Mouse (Mus musculus) right cerebral cortex, postnatal 36 days (tissue): Measurements from ENCODE around the gene Anp32e.
"Not testable (repeated sequence)": the region's sequence is repeated elsewhere in the genome, so short reads cannot be mapped to it uniquely, and the experiment has no call there.

Source experiments
- DNase-seq, 2 experiments: peaks; one replicate each; pipeline ENCODE4 v3.0.0; 2022; ENCODE audit warnings: low spot score in 2 of 2, mixed read lengths in 1 of 2

Anp32e gene

GRCm38 (mm10) chr3:95938835-95939234 is 9.8 kb downstream of the Anp32e start:
- no peak for DNase-seq

- DNase-seq = no peak
Observed at GRCm38 (mm10) chr3:95942749-95943148, 13.7 kb downstream of the Anp32e start.

- DNase-seq = no peak
Observed at GRCm38 (mm10) chr3:95943226-95943625, 14.2 kb downstream of the Anp32e start.

GRCm38 (mm10) chr3:95944742-95945141 is 15.7 kb downstream of the Anp32e start:
- DNase-seq = no peak

- DNase-seq = no peak
Observed at GRCm38 (mm10) chr3:95945731-95946240, 16.7 kb downstream of the Anp32e start.

GRCm38 (mm10) chr3:95948325-95948724 is 19.3 kb downstream of the Anp32e start:
- DNase-seq = no peak

- DNase-seq = peak; percentile 86 to 88
Observed at GRCm38 (mm10) chr3:95950763-95951551, 21.9 kb downstream of the Anp32e start.

GRCm38 (mm10) chr3:95951566-95951965 is 22.5 kb downstream of the Anp32e start:
- not testable (repeated sequence) for DNase-seq

GRCm38 (mm10) chr3:95953023-95953422 is 24.0 kb downstream of the Anp32e start:
- no peak for DNase-seq

- no peak for DNase-seq
Observed at GRCm38 (mm10) chr3:95953522-95953921, 24.5 kb downstream of the Anp32e start.

- not testable (repeated sequence) for DNase-seq
Observed at GRCm38 (mm10) chr3:95954648-95955173, 25.7 kb downstream of the Anp32e start.

- no peak for DNase-seq
Observed at GRCm38 (mm10) chr3:95955318-95955717, 26.3 kb downstream of the Anp32e start.

GRCm38 (mm10) chr3:95957359-95958148 is 28.5 kb downstream of the Anp32e start:
- peak in 1 of 2 experiments; percentile 20 for DNase-seq

GRCm38 (mm10) chr3:95959082-95959481 is 30.0 kb downstream of the Anp32e start:
- no peak for DNase-seq

- no peak for DNase-seq
Observed at GRCm38 (mm10) chr3:95959807-95960206, 30.8 kb downstream of the Anp32e start.

- not testable (repeated sequence) for DNase-seq
Observed at GRCm38 (mm10) chr3:95962182-95962581, 33.1 kb downstream of the Anp32e start.

GRCm38 (mm10) chr3:95963230-95963629 is 34.2 kb downstream of the Anp32e start:
- DNase-seq = no peak

- DNase-seq = no peak
Observed at GRCm38 (mm10) chr3:95963681-95964080, 34.6 kb downstream of the Anp32e start.

GRCm38 (mm10) chr3:95965518-95966451 is 36.7 kb downstream of the Anp32e start:
- peak; percentile 54 to 77 for DNase-seq

- no peak for DNase-seq
Observed at GRCm38 (mm10) chr3:95969277-95969676, 40.2 kb downstream of the Anp32e start.

GRCm38 (mm10) chr3:95970661-95971060 is 41.6 kb downstream of the Anp32e start:
- DNase-seq = not testable (repeated sequence)
